Mouse (Mus musculus) CH12.LX (cell line): ENCODE measurements around the gene Aftph. TPM values are rescaled to one million over a fixed set of nuclear protein-coding genes. Genes with fewer than 3 reads are reported as not detected.

ENCODE experiments used
- DNase-seq: peaks from one replicate; pipeline ENCODE4 v3.0.0-alpha.2; 2013; ENCODE audit errors: extremely low read depth
- H3K27ac ChIP-seq: 2 replicates; pipeline ENCODE4 v1.5.1; 2012; ENCODE audit warnings: low read depth, mild to moderate bottlenecking, control low read depth, moderate library complexity; ENCODE audit not compliant: insufficient read depth
- H3K27me3 ChIP-seq: replicated peaks from 2 replicates; pipeline ENCODE3; 2012; ENCODE audit warnings: inconsistent platforms
- H3K36me3 ChIP-seq, 2 experiments: replicated peaks in 1 of 2; 2 replicates each; pipeline versions ENCODE3 to v1.6.1; 2012; ENCODE audit warnings: inconsistent platforms in 1 of 2, low read length in 1 of 2, mild to moderate bottlenecking in 1 of 2, mixed read lengths in 1 of 2, moderate library complexity in 1 of 2; ENCODE audit not compliant: control insufficient read depth in 1 of 2, insufficient read depth in 1 of 2
- H3K4me1 ChIP-seq, 2 experiments: 2 replicates each; pipeline ENCODE4 v1.6.1; 2012; ENCODE audit warnings: inconsistent platforms in 1 of 2, moderate library complexity in 1 of 2; ENCODE audit not compliant: insufficient read depth in 2 of 2, control insufficient read depth in 1 of 2
- H3K4me2 ChIP-seq: 2 replicates; pipeline ENCODE4 v1.6.1; 2012; ENCODE audit warnings: low read depth, mild to moderate bottlenecking, control low read depth; ENCODE audit not compliant: poor library complexity, insufficient read depth, severe bottlenecking
- H3K4me3 ChIP-seq, 3 experiments: fragments of 150-350 bp in 1 of 3; sonication (generic) in 1 of 3; replicated peaks in 1 of 3; 2 replicates each; pipeline versions ENCODE3 to v1.5.1; 2011 to 2012; ENCODE audit warnings: low read depth in 2 of 3, low read length in 2 of 3, mild to moderate bottlenecking in 2 of 3, moderate library complexity in 2 of 3, control low read depth in 1 of 3, improper control_type of control experiment in 1 of 3, inconsistent platforms in 1 of 3, mixed read lengths in 1 of 3; ENCODE audit not compliant: poor library complexity in 1 of 3
- H3K79me2 ChIP-seq: replicated peaks from 2 replicates; pipeline ENCODE4 v1.6.1; 2012; ENCODE audit warnings: mild to moderate bottlenecking, moderate library complexity; ENCODE audit not compliant: control insufficient read depth, poor library complexity, insufficient read depth, severe bottlenecking; ENCODE audit errors: extremely low read depth
- H3K9ac ChIP-seq: 2 replicates; pipeline ENCODE4 v1.6.1; 2012; ENCODE audit warnings: low read depth, mild to moderate bottlenecking, control low read depth, moderate library complexity; ENCODE audit not compliant: insufficient read depth
- H3K9me3 ChIP-seq: replicated peaks from 2 replicates; pipeline ENCODE3; 2012; ENCODE audit warnings: low read length, inconsistent platforms, mixed read lengths
- BHLHE40 ChIP-seq: IDR thresholded peaks from 2 replicates; pipeline ENCODE4 v1.6.1; 2011; ENCODE audit warnings: mild to moderate bottlenecking, low read depth, low read length, improper control_type of control experiment
- CHD1 ChIP-seq: IDR thresholded peaks from 2 replicates; pipeline ENCODE4 v1.6.1; 2012; ENCODE audit warnings: low read depth, low read length, improper control_type of control experiment, inconsistent platforms
- CHD2 ChIP-seq: IDR thresholded peaks from 2 replicates; pipeline ENCODE4 v1.6.1; 2011; ENCODE audit warnings: low read length, improper control_type of control experiment
- CTCF ChIP-seq, 2 experiments: IDR thresholded peaks in 1 of 2; conservative IDR thresholded peaks in 1 of 2; 2 replicates each; pipeline ENCODE4 v1.5.1; 2011 to 2012; ENCODE audit warnings: low read depth in 2 of 2, low read length in 2 of 2, improper control_type of control experiment in 1 of 2, inconsistent platforms in 1 of 2, mild to moderate bottlenecking in 1 of 2, moderate library complexity in 1 of 2
- GABPA ChIP-seq: IDR thresholded peaks from 2 replicates; pipeline ENCODE4 v1.6.1; 2012; ENCODE audit warnings: low read depth, low read length, improper control_type of control experiment, inconsistent platforms; ENCODE audit not compliant: insufficient replicate concordance
- HCFC1 ChIP-seq: IDR thresholded peaks from 2 replicates; pipeline ENCODE4 v1.6.1; 2012; ENCODE audit warnings: low read depth, mild to moderate bottlenecking, inconsistent platforms, low read length, improper control_type of control experiment
- IRF4 ChIP-seq: IDR thresholded peaks from 2 replicates; pipeline ENCODE4 v1.6.1; 2014; ENCODE audit warnings: low read depth, mild to moderate bottlenecking, inconsistent platforms, low read length, improper control_type of control experiment
- JUN ChIP-seq: IDR thresholded peaks from 2 replicates; pipeline ENCODE4 v1.6.1; 2011; ENCODE audit warnings: low read depth, mild to moderate bottlenecking, low read length, improper control_type of control experiment, moderate library complexity; ENCODE audit not compliant: insufficient read depth
- KAT2A ChIP-seq: IDR thresholded peaks from 2 replicates; pipeline ENCODE4 v1.6.1; 2012; ENCODE audit warnings: low read length, improper control_type of control experiment, inconsistent platforms; ENCODE audit not compliant: insufficient replicate concordance
- MAFK ChIP-seq: IDR thresholded peaks from 2 replicates; pipeline ENCODE4 v1.6.1; 2011; ENCODE audit warnings: low read length, improper control_type of control experiment; ENCODE audit not compliant: insufficient replicate concordance
- MAX ChIP-seq: IDR thresholded peaks from 2 replicates; pipeline ENCODE4 v1.6.1; 2011; ENCODE audit warnings: low read length, improper control_type of control experiment
- MEF2A ChIP-seq: IDR thresholded peaks from 2 replicates; pipeline ENCODE4 v1.6.1; 2014; ENCODE audit warnings: low read depth, mild to moderate bottlenecking, inconsistent platforms, low read length, improper control_type of control experiment, borderline replicate concordance
- MXI1 ChIP-seq: IDR thresholded peaks from 2 replicates; pipeline ENCODE4 v1.6.1; 2011; ENCODE audit warnings: mild to moderate bottlenecking, low read depth, low read length, improper control_type of control experiment
- MYC ChIP-seq: IDR thresholded peaks from 2 replicates; pipeline ENCODE4 v1.6.1; 2011; ENCODE audit warnings: low read depth, mild to moderate bottlenecking, improper control_type of control experiment, low read length
- NRF1 ChIP-seq: IDR thresholded peaks from 2 replicates; pipeline ENCODE4 v1.6.1; 2014; ENCODE audit warnings: low read depth, mild to moderate bottlenecking, inconsistent platforms, low read length, improper control_type of control experiment, moderate library complexity
- POLR2AphosphoS2 ChIP-seq: IDR thresholded peaks from 2 replicates; pipeline ENCODE4 v1.6.1; 2011; ENCODE audit warnings: low read depth, low read length, improper control_type of control experiment
- RAD21 ChIP-seq: IDR thresholded peaks from 2 replicates; pipeline ENCODE4 v1.6.1; 2011; ENCODE audit warnings: low read depth, mild to moderate bottlenecking, low read length, improper control_type of control experiment, moderate library complexity
- RCOR1 ChIP-seq: conservative IDR thresholded peaks from 2 replicates; pipeline ENCODE4 v1.6.1; 2012; ENCODE audit warnings: low read depth, mild to moderate bottlenecking, inconsistent platforms, low read length, improper control_type of control experiment
- SIN3A ChIP-seq: IDR thresholded peaks from 2 replicates; pipeline ENCODE4 v1.6.1; 2012; ENCODE audit warnings: low read length, improper control_type of control experiment, inconsistent platforms
- SMC3 ChIP-seq: IDR thresholded peaks from 2 replicates; pipeline ENCODE4 v1.6.1; 2011; ENCODE audit warnings: low read depth, low read length, improper control_type of control experiment
- UBTF ChIP-seq: IDR thresholded peaks from 2 replicates; pipeline ENCODE4 v1.6.1; 2012; ENCODE audit warnings: low read depth, mild to moderate bottlenecking, inconsistent platforms, low read length, improper control_type of control experiment, moderate library complexity
- USF1 ChIP-seq: IDR thresholded peaks from 2 replicates; pipeline ENCODE4 v1.6.1; 2014; ENCODE audit warnings: low read depth, mild to moderate bottlenecking, inconsistent platforms, low read length, improper control_type of control experiment
- ZC3H11A ChIP-seq: IDR thresholded peaks from 2 replicates; pipeline ENCODE4 v1.6.1; 2012; ENCODE audit warnings: low read depth, mild to moderate bottlenecking, inconsistent platforms, low read length, improper control_type of control experiment
- ZKSCAN1 ChIP-seq: IDR thresholded peaks from 2 replicates; pipeline ENCODE4 v1.6.1; 2012; ENCODE audit warnings: low read depth, inconsistent platforms, low read length, improper control_type of control experiment, borderline replicate concordance
- ZMIZ1 ChIP-seq: IDR thresholded peaks from 2 replicates; pipeline ENCODE4 v1.6.1; 2012; ENCODE audit warnings: low read depth, mild to moderate bottlenecking, inconsistent platforms, low read length, improper control_type of control experiment
- dilution Hi-C: fragments of 300-500 bp; cut with MboI; formaldehyde crosslinking; loops from 2 replicates; pipeline ENCODE4 v1.14.3; 2020; ENCODE audit warnings: low sequenced_read_pairs; ENCODE audit not compliant: extremely low pct_unique_long_range_greater_than_20kb, extremely low pct_ligation_motif_present
- in situ Hi-C: fragments of 300-500 bp; cut with MboI; formaldehyde crosslinking; loops from 3 replicates; pipeline ENCODE4 v1.14.3; 2019; ENCODE audit warnings: low sequenced_read_pairs, low pct_ligation_motif_present, low pct_unique_long_range_greater_than_20kb, mixed read lengths
- polyA plus RNA-seq: library from polyadenylated mRNA; unstranded; fragments of >175 nt; gene quantifications from 2 replicates; pipeline ENCODE4 v1.2.1, GENCODE M21; 2012; ENCODE audit warnings: low read depth; ENCODE audit not compliant: insufficient read length
- total RNA-seq, 2 experiments: library from RNA; depleted of rRNA; stranded (reverse); fragments of 300-350 nt in 1 of 2; fragments of >200 nt in 1 of 2; gene quantifications; 2 replicates each; pipeline ENCODE4 v1.2.3; 2012 to 2014

Aftph gene
- total and polyA plus RNA-seq, 3 experiments = 53.7 to 80.0 (median 53.9) TPM

GRCm38 (mm10) chr11:20672513-20672912 is 68.9 kb downstream of the Aftph start:
- H3K79me2 ChIP-seq = no peaks in the 10 kb centered on the region
- H3K4me1 ChIP-seq = peaks cover 2 to 21% of the 10 kb centered on the region in 2 experiments; a peak in 3 of 4 replicates
- no peaks in the 10 kb centered on the region for H3K27me3 ChIP-seq
- H3K27ac ChIP-seq = no peak overlapping the region
- dilution Hi-C loops = no loop called here
- TF ChIP-seq ZC3H11A (no peak), MEF2A (no peak), RCOR1 (no peak), UBTF (no peak), BHLHE40 (no peak), GABPA (no peak), CTCF (conservative IDR thresholded peaks at IDR 0.05 in 1 of 2, IDR thresholded peaks at IDR 0.05 in 1 of 2; ENCODE audit: low read depth in 2 of 2, low read length in 2 of 2) (no peak), JUN (no peak), POLR2AphosphoS2 (no peak), ZKSCAN1 (no peak), MYC (no peak), SIN3A (no peak), MAFK (no peak), ZMIZ1 (no peak)
- H3K9ac ChIP-seq = no peak overlapping the region
- no peaks in the 10 kb centered on the region for H3K9me3 ChIP-seq
- no peak overlapping the region for H3K4me3 ChIP-seq
- H3K36me3 ChIP-seq = no peaks in the 10 kb centered on the region
- in situ Hi-C loops = no loop called here
- no peak overlapping the region for H3K4me2 ChIP-seq
- DNase-seq = no peak

GRCm38 (mm10) chr11:20671789-20672392 is 69.5 kb downstream of the Aftph start:
- Histone ChIP-seq H3K4me2 (no peak overlapping the region), H3K4me1 (peaks cover 2 to 21% of the 10 kb centered on the region in 2 experiments; a peak in 3 of 4 replicates)
- TF ChIP-seq CHD1 = no peak
- TF ChIP-seq RAD21 = peak; percentile 29
- TF ChIP-seq CTCF (conservative IDR thresholded peaks at IDR 0.05 in 1 of 2, IDR thresholded peaks at IDR 0.05 in 1 of 2; ENCODE audit: low read depth in 2 of 2, low read length in 2 of 2) = peak in 1 of 2 experiments; percentile 52; a peak in 2 of 4 replicates
- no peak for TF ChIP-seq CHD2
- TF ChIP-seq SMC3 = peak; percentile 28; the same call in 1 of the 2 replicates
- no peak for TF ChIP-seq HCFC1
- no peak for TF ChIP-seq MXI1
- TF ChIP-seq GABPA = no peak
- TF ChIP-seq ZC3H11A = no peak
- no peak for TF ChIP-seq IRF4
- TF ChIP-seq NRF1 = no peak
- TF ChIP-seq MAX = no peak
- no peak for TF ChIP-seq MAFK
- no peak for TF ChIP-seq USF1
- TF ChIP-seq KAT2A = no peak
- TF ChIP-seq, all 38 proteins: peak for 3
- Histone ChIP-seq H3K9ac (no peak overlapping the region), H3K36me3 (no peaks in the 10 kb centered on the region), H3K27ac (no peak overlapping the region), H3K79me2 (no peaks in the 10 kb centered on the region), H3K9me3 (no peaks in the 10 kb centered on the region), H3K27me3 (no peaks in the 10 kb centered on the region), H3K4me3 (no peak overlapping the region)
- in situ Hi-C loops = no loop called here
- no peak for DNase-seq
- dilution Hi-C loops = no loop called here
